Mouse (Mus musculus) E14TG2a.4 (cell line): ENCODE data around the gene Neurog3.

Source experiments
- H3K27me3 ChIP-seq: 2 replicates; pipeline ENCODE4 v1.6.1; 2014; ENCODE audit warnings: low read length, control low read depth; ENCODE audit not compliant: insufficient read depth
- H3K36me3 ChIP-seq: 2 replicates; pipeline ENCODE4 v1.6.1; 2014; ENCODE audit warnings: low read length, control low read depth; ENCODE audit not compliant: insufficient read depth
- H3K4me1 ChIP-seq: replicated peaks from 2 replicates; pipeline ENCODE4 v1.6.1; 2014; ENCODE audit warnings: low read depth, low read length, control low read depth
- H3K4me3 ChIP-seq: replicated peaks from 2 replicates; pipeline ENCODE4 v1.5.1; 2014; ENCODE audit warnings: mild to moderate bottlenecking, low read length
- H3K9me3 ChIP-seq: 2 replicates; pipeline ENCODE4 v1.6.1; 2014; ENCODE audit warnings: low read length, control low read depth
- CTCF ChIP-seq: conservative IDR thresholded peaks from 2 replicates; pipeline ENCODE4 v1.5.1; 2014; ENCODE audit warnings: low read length
- NANOG ChIP-seq: IDR thresholded peaks from 2 replicates; pipeline ENCODE4 v1.6.1; 2014; ENCODE audit warnings: borderline replicate concordance, low read length, mixed read lengths
- POU5F1 ChIP-seq: IDR thresholded peaks from 2 replicates; pipeline ENCODE4 v1.6.1; 2014; ENCODE audit warnings: low read length, borderline replicate concordance

The Neurog3 gene

DNA sequence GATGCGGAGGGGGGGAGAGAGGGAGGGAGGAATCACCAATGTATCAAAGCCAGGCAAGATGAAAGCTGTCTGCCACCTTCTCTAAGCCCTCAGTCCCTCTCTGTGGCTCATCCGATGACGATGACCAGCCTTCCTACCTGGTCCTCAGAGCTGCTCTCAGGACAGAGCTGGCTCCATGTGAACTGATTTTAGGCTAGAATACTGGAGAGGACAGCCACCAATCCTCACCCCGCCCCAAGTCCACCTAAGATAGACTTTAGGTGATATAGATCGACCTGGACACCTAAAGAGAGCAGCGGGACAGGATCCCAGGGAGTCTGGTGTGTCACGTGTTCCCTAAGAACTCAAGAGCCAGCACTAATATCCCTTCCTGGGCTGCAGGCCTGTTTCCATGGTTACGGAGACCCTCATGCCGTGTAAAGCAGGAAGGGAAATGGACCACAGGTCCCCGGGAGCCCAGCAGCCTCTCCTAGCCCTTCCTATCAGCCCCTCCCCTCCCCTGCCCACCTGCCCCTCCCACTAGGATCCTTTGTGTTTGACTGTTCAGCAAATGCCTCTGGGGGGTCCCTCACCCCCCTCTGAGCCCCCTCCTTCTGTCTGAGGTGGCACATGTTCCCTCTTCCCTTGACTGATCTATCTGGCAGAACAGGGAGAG is 33.0 kb upstream of the Neurog3 start:
- H3K27me3 ChIP-seq = peaks cover 48% of the 10 kb centered on the region
- no peaks in the 10 kb centered on the region for H3K9me3 ChIP-seq
- TF ChIP-seq NANOG (no peak), CTCF (no peak), POU5F1 (no peak)
- H3K4me1 ChIP-seq = peaks cover 16% of the 10 kb centered on the region
- H3K4me3 ChIP-seq = no peak overlapping the region
- H3K36me3 ChIP-seq = no peaks in the 10 kb centered on the region

DNA sequence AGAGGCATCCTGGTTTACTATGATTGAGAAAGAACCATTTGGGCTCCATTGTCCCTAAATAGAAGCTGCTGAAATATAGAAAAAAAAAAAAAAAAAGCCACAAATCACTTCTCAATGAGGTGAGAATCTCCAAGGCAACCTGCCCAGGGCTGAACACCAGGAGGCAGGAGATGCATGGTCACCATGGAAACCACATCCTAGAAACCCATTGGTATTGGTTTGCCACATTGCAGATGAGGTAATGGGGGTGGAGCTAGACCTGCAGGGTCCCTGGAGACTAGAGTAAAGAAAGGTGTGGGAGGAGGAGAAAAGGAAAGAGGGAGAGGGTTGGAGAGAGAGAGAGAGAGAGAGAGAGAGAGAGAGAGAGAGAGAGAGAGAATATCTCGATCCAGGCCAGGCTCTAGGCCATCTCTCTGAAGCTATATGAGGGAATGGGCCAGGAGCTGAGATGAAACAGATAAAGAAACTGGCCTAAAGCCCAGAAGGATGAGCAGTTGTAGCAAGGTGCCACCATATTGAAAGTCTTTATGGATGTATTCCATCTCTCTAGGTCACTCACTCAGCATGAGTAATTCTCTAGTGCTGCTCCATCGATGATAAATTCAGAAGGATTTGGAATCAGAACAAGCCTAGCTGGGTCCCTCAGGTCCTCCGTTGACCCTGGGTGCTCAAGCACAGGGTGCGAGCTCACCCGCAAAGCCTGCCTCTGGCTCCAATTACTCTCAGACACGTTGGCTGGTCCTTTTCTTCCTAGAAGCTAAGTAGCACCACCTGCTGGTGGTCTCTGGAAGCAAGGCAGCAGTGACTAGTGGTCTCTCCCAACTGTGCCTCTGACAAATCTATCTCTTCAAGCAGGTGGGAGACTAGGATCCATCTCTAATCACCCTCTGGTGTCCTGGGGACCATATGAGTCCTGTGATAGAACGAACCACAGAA is 31.1 kb upstream of the Neurog3 start:
- no peaks in the 10 kb centered on the region for H3K9me3 ChIP-seq
- TF ChIP-seq POU5F1 (no peak), CTCF (peak; percentile 76)
- no peak overlapping the region for H3K4me3 ChIP-seq
- H3K36me3 ChIP-seq = no peaks in the 10 kb centered on the region
- peaks cover 48% of the 10 kb centered on the region for H3K27me3 ChIP-seq
- peaks cover 9% of the 10 kb centered on the region for H3K4me1 ChIP-seq

DNA sequence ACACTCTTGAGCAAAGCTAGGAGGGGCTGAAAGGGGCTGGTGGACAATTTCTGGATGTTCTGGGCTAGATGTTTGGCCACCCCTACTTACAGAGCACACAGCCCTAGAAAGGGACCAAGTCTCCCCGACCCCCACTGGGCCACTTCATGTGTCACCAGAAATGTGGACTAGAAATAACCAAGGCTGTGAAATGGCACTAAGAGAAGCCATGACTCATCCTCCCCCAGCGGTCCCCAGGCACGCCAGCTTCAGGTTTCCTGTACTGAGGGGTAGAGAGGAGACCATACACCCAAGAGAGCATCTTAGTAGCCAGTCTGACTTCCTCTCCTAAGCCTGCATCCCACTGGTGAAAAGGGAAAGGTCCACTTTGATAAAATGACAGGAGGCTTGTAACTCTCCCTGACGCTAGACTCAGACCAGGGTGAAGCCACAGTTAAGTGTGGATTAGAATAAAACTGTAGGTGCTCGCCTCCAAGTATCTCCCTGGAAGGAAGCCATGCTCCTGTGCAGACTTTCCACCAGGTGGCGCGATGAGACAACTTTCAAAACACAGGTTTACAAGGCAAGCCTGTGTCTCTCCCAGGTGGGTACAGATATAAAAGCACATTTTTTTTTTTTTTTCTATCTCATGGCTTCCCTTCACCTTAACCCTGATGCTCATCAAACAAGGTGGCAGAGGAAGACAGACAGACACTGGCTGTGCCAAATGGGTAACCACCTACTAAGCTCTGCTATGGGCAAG is 27.9 kb upstream of the Neurog3 start:
- Histone ChIP-seq H3K36me3 (no peaks in the 10 kb centered on the region), H3K27me3 (peaks cover 63% of the 10 kb centered on the region), H3K4me1 (peaks cover 31% of the 10 kb centered on the region), H3K4me3 (no peak overlapping the region), H3K9me3 (no peaks in the 10 kb centered on the region)
- TF ChIP-seq NANOG (no peak), POU5F1 (no peak), CTCF (peak; percentile 63)

DNA sequence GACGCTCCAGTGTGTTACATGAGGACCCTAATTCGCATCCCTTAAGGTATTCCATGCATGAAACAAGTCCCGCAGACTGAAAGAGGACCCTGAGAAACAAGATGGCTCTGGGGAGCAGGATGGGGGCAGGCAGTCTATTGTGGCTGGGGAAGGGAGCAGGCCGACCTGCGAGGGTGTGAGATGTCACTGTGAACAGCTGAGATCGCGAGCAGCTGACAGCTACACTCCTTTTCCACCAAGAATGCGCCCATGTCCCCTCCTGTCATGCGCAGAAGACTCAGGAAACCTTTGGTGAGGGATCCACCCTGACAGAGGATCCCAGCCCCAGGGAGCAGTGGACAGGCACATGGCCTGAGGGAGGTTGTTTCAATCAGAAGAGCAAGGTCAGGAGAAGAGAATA is 25.8 kb upstream of the Neurog3 start:
- Histone ChIP-seq H3K27me3 (peaks cover 64% of the 10 kb centered on the region), H3K4me3 (no peak overlapping the region), H3K36me3 (no peaks in the 10 kb centered on the region), H3K9me3 (no peaks in the 10 kb centered on the region), H3K4me1 (peaks cover 40% of the 10 kb centered on the region)
- no peak for TF ChIP-seq NANOG
- TF ChIP-seq POU5F1 = no peak

GRCm38 (mm10) chr10:62110504-62111206 is 22.2 kb upstream of the Neurog3 start:
- TF ChIP-seq POU5F1 = no peak
- TF ChIP-seq CTCF = peak; percentile 35
- no peak for TF ChIP-seq NANOG
- Histone ChIP-seq H3K36me3 (no peaks in the 10 kb centered on the region), H3K9me3 (no peaks in the 10 kb centered on the region), H3K4me1 (peaks cover 40% of the 10 kb centered on the region), H3K27me3 (peaks cover 62% of the 10 kb centered on the region), H3K4me3 (peak overlapping the region; percentile 89)

DNA sequence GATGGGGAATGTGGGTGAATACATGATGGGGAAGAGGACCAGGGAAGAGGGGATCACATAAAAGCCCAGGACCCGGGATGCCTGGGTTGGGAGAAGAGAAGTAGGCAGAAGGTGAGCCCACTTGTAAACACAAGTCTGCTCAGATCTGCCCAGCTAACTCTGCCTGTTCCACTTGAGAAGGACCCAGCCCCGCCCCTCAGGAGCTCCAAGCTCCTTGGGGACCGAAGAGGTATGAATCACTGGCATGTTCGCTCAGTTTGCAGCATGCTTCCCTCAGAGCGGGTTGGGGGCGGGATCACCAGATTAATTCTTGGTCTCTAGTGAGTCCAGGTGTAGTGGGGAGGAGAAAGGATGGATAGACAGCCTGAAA is 21.7 kb upstream of the Neurog3 start:
- Histone ChIP-seq H3K4me1 (peaks cover 40% of the 10 kb centered on the region), H3K27me3 (peaks cover 66% of the 10 kb centered on the region), H3K9me3 (no peaks in the 10 kb centered on the region), H3K4me3 (peak overlapping the region; percentile 89), H3K36me3 (no peaks in the 10 kb centered on the region)
- TF ChIP-seq NANOG = no peak
- no peak for TF ChIP-seq POU5F1

- Histone ChIP-seq H3K4me3 (no peak overlapping the region), H3K27me3 (peaks cover 61% of the 10 kb centered on the region), H3K36me3 (no peaks in the 10 kb centered on the region), H3K4me1 (peaks cover 21% of the 10 kb centered on the region), H3K9me3 (no peaks in the 10 kb centered on the region)
- no peak for TF ChIP-seq NANOG
- TF ChIP-seq CTCF = no peak
- no peak for TF ChIP-seq POU5F1
Measured at GRCm38 (mm10) chr10:62113865-62114647, 18.8 kb upstream of the Neurog3 start.
